Mouse (Mus musculus) erythroblast, embryonic 14.5 days (primary cell): ENCODE results near the gene Calm3.

ENCODE experiments used
- GATA1 ChIP-seq: IDR thresholded peaks from 2 replicates; pipeline ENCODE4 v1.6.1; 2012; ENCODE audit warnings: low read length, inconsistent platforms, mixed read lengths
- TAL1 ChIP-seq: IDR thresholded peaks from 3 replicates; pipeline ENCODE4 v1.6.1; 2012; ENCODE audit warnings: low read length, inconsistent platforms, mixed read lengths

DNA sequence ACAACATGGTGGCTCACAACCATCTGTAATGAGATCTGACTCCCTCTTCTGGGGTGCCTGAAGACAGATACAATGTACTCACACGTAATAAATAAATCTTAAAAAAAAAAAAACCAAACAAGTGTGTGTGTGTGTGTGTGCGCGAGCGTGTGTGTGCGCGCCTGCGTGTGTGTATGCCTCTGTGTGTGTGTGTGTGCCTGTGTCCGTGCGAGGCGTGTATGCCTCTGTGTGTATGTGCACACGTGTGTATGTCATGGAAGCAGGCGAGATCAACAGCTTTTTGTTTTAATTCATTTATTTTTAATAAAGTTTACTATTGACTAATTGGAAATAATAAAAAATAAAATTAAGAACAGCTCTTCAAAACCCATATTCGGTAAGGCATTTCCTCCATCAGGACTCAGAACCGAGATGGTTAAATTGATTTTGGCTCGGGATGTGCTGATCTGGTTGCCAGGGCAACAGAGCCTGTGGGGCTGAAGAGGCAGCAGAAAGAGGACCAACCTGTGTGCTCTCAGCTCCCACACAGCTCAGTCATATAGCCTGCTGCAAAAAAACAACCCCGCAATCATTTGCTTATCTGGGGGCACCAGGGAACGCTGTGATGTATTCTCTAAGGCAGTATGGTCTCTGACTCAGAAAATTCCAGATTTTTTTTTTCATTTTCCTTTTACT is 14.3 kb upstream of the Calm3 start:
- TF ChIP-seq GATA1: no peak
- no peak for TF ChIP-seq TAL1
